Mouse (Mus musculus) thymus, adult 2 months (tissue): ENCODE results near the gene Hcrtr1.

Experiments
- CTCF ChIP-seq: fragments of 200-500 bp; IDR thresholded peaks from 2 replicates; pipeline ENCODE4 v1.5.1; 2012; ENCODE audit warnings: mild to moderate bottlenecking, control low read depth, low read length, moderate library complexity, borderline replicate concordance; ENCODE audit not compliant: control insufficient read depth, poor library complexity, insufficient read depth; ENCODE audit errors: extremely low read depth
- POLR2A ChIP-seq: fragments of 200-500 bp; IDR thresholded peaks from 2 replicates; pipeline ENCODE4 v1.6.1; 2012; ENCODE audit warnings: mild to moderate bottlenecking, low read length, control low read depth, moderate library complexity; ENCODE audit not compliant: control insufficient read depth, poor library complexity, insufficient read depth; ENCODE audit errors: extremely low read depth

GRCm38 (mm10) chr4:130183023-130183422 is 43.9 kb upstream of the Hcrtr1 start:
- no peak for TF ChIP-seq CTCF
- no peak for TF ChIP-seq POLR2A
